Mouse (Mus musculus): ENCODE measurements around the gene Olfr147.
"Not testable (repeated sequence)": the region's sequence is repeated elsewhere in the genome, so short reads cannot be mapped to it uniquely, and the experiment has no call there.

The Olfr147 gene

DNA sequence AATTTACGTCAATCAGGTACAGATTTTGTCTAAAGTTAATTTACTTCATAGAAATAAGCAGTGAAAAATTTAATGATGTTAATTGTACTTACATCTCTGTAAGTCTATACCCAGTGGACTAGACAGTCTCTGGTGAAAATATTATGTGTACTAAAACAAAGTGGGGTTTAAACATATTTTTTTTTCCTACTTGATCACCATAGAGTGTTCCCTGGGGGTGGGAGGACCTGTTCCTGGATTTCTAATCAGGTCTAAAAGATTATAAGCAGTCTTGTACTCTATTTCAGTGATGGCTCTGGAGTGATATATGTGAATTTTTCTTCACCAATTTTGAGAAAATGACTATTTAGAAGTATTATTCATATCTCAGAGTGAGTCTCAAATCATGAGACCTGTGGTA is at the start of gene Olfr147:
Olfr147 (plus strand) TSS at position 301 of the 400 bp plus-strand sequence.
- no peak for DNase-seq (ENCODE audit: low read depth in 2 of 2, low spot score in 2 of 2)

- no peak for DNase-seq (ENCODE audit: low read depth in 2 of 2, low spot score in 2 of 2)
Observed at GRCm38 (mm10) chr9:38366596-38366995, 34.9 kb upstream of the Olfr147 start, which contains the start of gene Olfr250. Olfr250 (plus strand) TSS chr9:38366896.

DNA sequence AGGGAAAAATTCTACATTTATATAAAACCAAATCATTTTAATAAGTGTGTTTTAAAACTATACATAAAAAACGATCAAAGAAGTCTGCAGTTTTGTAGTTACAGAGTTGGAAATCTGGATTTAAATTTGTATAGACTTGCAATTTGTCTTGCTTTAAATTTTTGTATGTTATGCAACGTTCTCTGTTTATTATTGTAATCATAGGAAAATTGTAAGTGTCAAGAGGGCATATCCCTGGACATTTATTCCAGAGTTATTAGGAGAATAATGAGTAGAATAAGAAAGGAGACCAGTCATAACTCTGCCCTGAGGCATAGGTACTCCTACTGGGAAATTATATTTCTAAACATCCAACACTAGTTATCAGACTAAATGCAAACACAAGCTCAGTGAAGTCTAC is 24.7 kb upstream of the Olfr147 start, which contains the start of gene Olfr251:
Olfr251 (plus strand) TSS at position 301 of the 400 bp plus-strand sequence.
- no peak for DNase-seq (ENCODE audit: low read depth in 2 of 2, low spot score in 2 of 2)

GRCm38 (mm10) chr9:38407502-38407901 is 6.0 kb downstream of the Olfr147 start:
- DNase-seq (ENCODE audit: low read depth in 2 of 2, low spot score in 2 of 2), result not testable (repeated sequence)

DNA sequence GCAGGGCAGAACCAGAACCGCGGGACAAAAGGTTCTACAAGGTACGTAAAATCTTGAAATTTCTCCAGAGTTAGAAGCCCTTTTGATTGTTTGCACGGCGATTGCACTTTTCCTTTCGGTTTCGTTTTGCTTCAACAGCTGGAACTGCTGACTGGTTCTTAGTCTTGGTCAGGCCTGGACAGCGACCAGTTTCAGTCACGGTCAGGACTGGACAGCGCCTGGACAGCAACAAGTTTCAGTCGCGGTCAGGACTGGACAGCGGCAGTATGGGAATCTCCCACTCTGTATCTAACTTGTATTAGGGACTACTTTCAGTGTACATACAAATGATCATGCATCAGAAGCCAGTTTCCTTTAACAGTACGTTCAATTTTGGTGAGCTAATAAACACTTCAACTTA is 12.0 kb downstream of the Olfr147 start:
- DNase-seq (ENCODE audit: low read depth in 2 of 2, low spot score in 2 of 2), result not testable (repeated sequence)

- no peak for DNase-seq (ENCODE audit: low read depth in 2 of 2, low spot score in 2 of 2)
Observed at GRCm38 (mm10) chr9:38423801-38424200, 22.3 kb downstream of the Olfr147 start.

DNA sequence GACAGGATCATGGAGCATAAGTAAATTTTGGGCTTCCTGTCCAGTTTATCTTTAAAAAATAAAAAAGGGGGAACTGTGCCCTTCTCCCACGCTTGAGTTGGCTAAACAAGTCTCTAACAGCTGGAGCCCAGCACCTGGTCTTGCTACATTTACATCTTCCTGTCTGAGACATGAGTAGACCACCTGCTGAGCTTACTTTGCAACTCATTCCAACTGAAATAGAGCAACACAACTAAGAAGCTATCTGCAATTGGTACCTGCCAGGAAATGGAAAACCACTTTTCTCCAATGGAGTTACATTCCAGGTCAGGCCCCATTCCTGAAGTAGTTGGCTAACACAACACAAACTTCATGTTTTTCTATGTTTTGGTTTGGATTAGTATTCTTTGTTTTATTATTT is 25.5 kb downstream of the Olfr147 start:
- DNase-seq (ENCODE audit: low read depth in 2 of 2, low spot score in 2 of 2), result no peak

DNA sequence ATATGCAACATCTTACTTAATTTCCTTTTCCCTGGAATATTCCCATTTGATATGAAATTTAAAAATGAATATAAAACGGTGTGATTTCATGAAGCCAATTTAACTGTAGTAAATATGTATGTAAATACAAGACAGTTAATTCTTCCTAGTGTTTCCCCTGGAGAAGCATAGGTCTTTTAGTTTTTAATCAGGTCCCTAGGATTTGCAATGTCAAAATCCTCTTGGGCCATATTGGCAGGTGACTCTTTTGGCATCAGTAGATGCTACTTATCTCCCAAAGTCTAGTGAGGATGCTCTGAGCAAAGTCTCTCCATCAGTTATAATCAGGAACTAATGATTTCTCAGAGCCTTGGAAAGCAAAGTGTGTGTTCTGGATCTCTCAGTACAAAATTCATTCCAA is 27.7 kb downstream of the Olfr147 start, which contains the start of gene Olfr901:
Olfr901 (plus strand) TSS at position 301 of the 400 bp plus-strand sequence.
- no peak for DNase-seq (ENCODE audit: low read depth in 2 of 2, low spot score in 2 of 2)

DNA sequence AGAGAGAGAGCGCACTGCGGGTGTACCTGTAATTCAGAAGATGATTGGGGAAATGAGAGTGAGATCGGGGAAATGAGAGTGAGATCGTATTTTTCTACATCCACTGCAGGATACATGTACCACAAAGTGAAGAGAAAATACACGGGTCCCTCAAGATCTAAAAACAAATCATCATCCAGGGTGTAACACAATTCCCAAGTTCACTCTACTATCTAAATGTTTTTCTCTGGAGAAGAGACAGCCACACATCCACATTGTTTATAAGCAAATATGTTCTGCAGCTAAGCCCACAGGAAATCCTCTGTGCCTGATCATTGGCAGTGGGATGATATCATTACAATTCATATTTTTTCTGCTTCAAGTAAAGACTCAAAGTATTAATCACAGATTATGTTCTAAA is 45.9 kb downstream of the Olfr147 start, which contains the start of gene Olfr902:
Olfr902 (plus strand) TSS at position 301 of the 400 bp plus-strand sequence.
- no peak for DNase-seq (ENCODE audit: low read depth in 2 of 2, low spot score in 2 of 2)

Data from CD8-positive naive resting alpha-beta T cell, adult 2 months (primary cell).